Mouse (Mus musculus): Measurements from ENCODE around the gene Camkmt. TPM values are rescaled to one million over a fixed set of nuclear protein-coding genes. Genes with fewer than 3 reads are reported as not detected.

The Camkmt gene
- polyA plus RNA-seq, 1 experiment from 2014 or later, result 16.4 TPM

DNA sequence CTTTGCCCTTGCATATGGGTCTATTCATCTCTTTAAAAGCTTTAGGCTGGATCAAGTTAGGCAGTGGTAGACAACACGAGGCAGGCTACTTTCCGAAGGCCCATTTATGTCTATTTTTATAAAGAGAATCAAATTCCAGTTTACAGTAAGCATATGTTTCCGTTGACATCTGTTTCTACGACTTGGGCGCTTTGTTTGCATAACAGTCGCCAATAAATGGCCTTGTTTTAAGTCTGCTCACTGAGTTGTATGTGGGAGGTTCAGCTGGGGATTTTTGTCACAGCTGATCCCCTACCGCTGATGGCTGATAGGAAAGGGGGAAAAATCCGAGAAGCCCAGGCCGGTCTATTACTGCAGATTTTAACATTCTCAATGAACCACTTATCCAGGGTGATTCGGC, 285.2 kb downstream of the Camkmt start:
- Histone ChIP-seq H3K9me3 (ENCODE audit: control insufficient read depth, low read length) (no peaks in the 10 kb centered on the region), H3K4me2 (ENCODE audit: low read depth, low read length) (no peak overlapping the region), H3K27me3 (replicated peaks; ENCODE audit: control insufficient read depth, insufficient read depth, low read length) (no peaks in the 10 kb centered on the region), H3K27ac (ENCODE audit: low read length) (no peak overlapping the region), H3K4me1 (ENCODE audit: control insufficient read depth, insufficient read depth, low read length) (no peaks in the 10 kb centered on the region; the same call in 1 of the 2 replicates), H3K9ac (ENCODE audit: low read depth, low read length) (no peak overlapping the region), H3K36me3 (ENCODE audit: control insufficient read depth, insufficient read depth, low read length) (no peaks in the 10 kb centered on the region), H3K4me3 (ENCODE audit: low read length) (no peak overlapping the region)
- 47% methylated on average over 10 of the region's 10 CpGs for WGBS
- ATAC-seq, result no peak

DNA sequence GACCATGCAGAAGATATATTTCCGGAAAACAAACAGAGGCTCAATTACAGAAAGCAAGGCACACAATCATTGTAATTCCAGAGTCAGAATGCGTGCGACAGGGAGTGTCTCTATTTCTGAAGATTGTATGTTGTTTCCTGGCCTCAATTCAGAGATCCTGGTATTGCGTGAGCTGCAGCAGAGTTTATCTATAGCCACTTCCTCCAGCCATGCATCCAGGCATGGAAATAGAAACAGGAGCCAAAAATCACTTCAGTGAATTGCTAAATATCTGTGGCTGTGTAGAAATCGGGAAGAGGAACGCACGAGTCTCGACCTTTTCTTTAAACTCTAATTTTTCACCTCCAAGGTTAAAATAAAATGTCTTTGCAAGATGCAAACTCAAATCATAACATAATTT, 287.1 kb downstream of the Camkmt start:
- Histone ChIP-seq H3K4me3 (ENCODE audit: low read length) (no peak overlapping the region), H3K27ac (ENCODE audit: low read length) (no peak overlapping the region), H3K4me1 (ENCODE audit: control insufficient read depth, insufficient read depth, low read length) (no peaks in the 10 kb centered on the region; the same call in 1 of the 2 replicates), H3K9ac (ENCODE audit: low read depth, low read length) (no peak overlapping the region), H3K4me2 (ENCODE audit: low read depth, low read length) (no peak overlapping the region), H3K9me3 (ENCODE audit: control insufficient read depth, low read length) (no peaks in the 10 kb centered on the region), H3K36me3 (ENCODE audit: control insufficient read depth, insufficient read depth, low read length) (no peaks in the 10 kb centered on the region), H3K27me3 (replicated peaks; ENCODE audit: control insufficient read depth, insufficient read depth, low read length) (no peaks in the 10 kb centered on the region)
- ATAC-seq, result no peak
- 52% methylated on average over 8 of the region's 8 CpGs for WGBS

GRCm38 (mm10) chr17:85379101-85379500, 288.7 kb downstream of the Camkmt start:
- no peaks in the 10 kb centered on the region for H3K36me3 ChIP-seq (ENCODE audit: control insufficient read depth, insufficient read depth, low read length)
- H3K4me1 ChIP-seq (ENCODE audit: control insufficient read depth, insufficient read depth, low read length), result no peaks in the 10 kb centered on the region; the same call in 1 of the 2 replicates
- ATAC-seq, result no peak
- H3K9ac ChIP-seq (ENCODE audit: low read depth, low read length), result no peak overlapping the region
- H3K4me3 ChIP-seq (ENCODE audit: low read length), result no peak overlapping the region
- H3K27ac ChIP-seq (ENCODE audit: low read length), result no peak overlapping the region
- 92% methylated on average over 7 of the region's 7 CpGs for WGBS
- H3K4me2 ChIP-seq (ENCODE audit: low read depth, low read length), result no peak overlapping the region
- no peaks in the 10 kb centered on the region for H3K9me3 ChIP-seq (ENCODE audit: control insufficient read depth, low read length)
- H3K27me3 ChIP-seq (replicated peaks; ENCODE audit: control insufficient read depth, insufficient read depth, low read length), result no peaks in the 10 kb centered on the region

GRCm38 (mm10) chr17:85381578-85382223, 291.3 kb downstream of the Camkmt start:
- no peak for ATAC-seq
- H3K9me3 ChIP-seq (ENCODE audit: control insufficient read depth, low read length), result no peaks in the 10 kb centered on the region
- H3K4me3 ChIP-seq (ENCODE audit: low read length), result no peak overlapping the region
- H3K9ac ChIP-seq (ENCODE audit: low read depth, low read length), result no peak overlapping the region
- no peaks in the 10 kb centered on the region for H3K4me1 ChIP-seq (ENCODE audit: control insufficient read depth, insufficient read depth, low read length)
- H3K27me3 ChIP-seq (replicated peaks; ENCODE audit: control insufficient read depth, insufficient read depth, low read length), result no peaks in the 10 kb centered on the region
- no peaks in the 10 kb centered on the region for H3K36me3 ChIP-seq (ENCODE audit: control insufficient read depth, insufficient read depth, low read length)
- H3K27ac ChIP-seq (ENCODE audit: low read length), result no peak overlapping the region
- 73% methylated on average over 8 of the region's 8 CpGs for WGBS
- no peak overlapping the region for H3K4me2 ChIP-seq (ENCODE audit: low read depth, low read length)

- Histone ChIP-seq H3K9ac (ENCODE audit: low read depth, low read length) (no peak overlapping the region), H3K27ac (ENCODE audit: low read length) (no peak overlapping the region), H3K36me3 (ENCODE audit: control insufficient read depth, insufficient read depth, low read length) (no peaks in the 10 kb centered on the region), H3K4me3 (ENCODE audit: low read length) (no peak overlapping the region), H3K4me1 (ENCODE audit: control insufficient read depth, insufficient read depth, low read length) (no peaks in the 10 kb centered on the region), H3K27me3 (replicated peaks; ENCODE audit: control insufficient read depth, insufficient read depth, low read length) (no peaks in the 10 kb centered on the region), H3K4me2 (ENCODE audit: low read depth, low read length) (no peak overlapping the region), H3K9me3 (ENCODE audit: control insufficient read depth, low read length) (no peaks in the 10 kb centered on the region)
- WGBS, result 58% methylated on average over 4 of the region's 4 CpGs
- no peak for ATAC-seq
Observed at GRCm38 (mm10) chr17:85382344-85382743, 292.0 kb downstream of the Camkmt start.

GRCm38 (mm10) chr17:85382906-85383305, 292.6 kb downstream of the Camkmt start:
- no peak overlapping the region for H3K27ac ChIP-seq (ENCODE audit: low read length)
- no peak overlapping the region for H3K9ac ChIP-seq (ENCODE audit: low read depth, low read length)
- no peaks in the 10 kb centered on the region for H3K36me3 ChIP-seq (ENCODE audit: control insufficient read depth, insufficient read depth, low read length)
- no peak overlapping the region for H3K4me2 ChIP-seq (ENCODE audit: low read depth, low read length)
- ATAC-seq, result no peak
- H3K9me3 ChIP-seq (ENCODE audit: control insufficient read depth, low read length), result no peaks in the 10 kb centered on the region
- no peaks in the 10 kb centered on the region for H3K27me3 ChIP-seq (replicated peaks; ENCODE audit: control insufficient read depth, insufficient read depth, low read length)
- WGBS, result 85% methylated on average over 6 of the region's 6 CpGs
- no peaks in the 10 kb centered on the region for H3K4me1 ChIP-seq (ENCODE audit: control insufficient read depth, insufficient read depth, low read length)
- no peak overlapping the region for H3K4me3 ChIP-seq (ENCODE audit: low read length)

DNA sequence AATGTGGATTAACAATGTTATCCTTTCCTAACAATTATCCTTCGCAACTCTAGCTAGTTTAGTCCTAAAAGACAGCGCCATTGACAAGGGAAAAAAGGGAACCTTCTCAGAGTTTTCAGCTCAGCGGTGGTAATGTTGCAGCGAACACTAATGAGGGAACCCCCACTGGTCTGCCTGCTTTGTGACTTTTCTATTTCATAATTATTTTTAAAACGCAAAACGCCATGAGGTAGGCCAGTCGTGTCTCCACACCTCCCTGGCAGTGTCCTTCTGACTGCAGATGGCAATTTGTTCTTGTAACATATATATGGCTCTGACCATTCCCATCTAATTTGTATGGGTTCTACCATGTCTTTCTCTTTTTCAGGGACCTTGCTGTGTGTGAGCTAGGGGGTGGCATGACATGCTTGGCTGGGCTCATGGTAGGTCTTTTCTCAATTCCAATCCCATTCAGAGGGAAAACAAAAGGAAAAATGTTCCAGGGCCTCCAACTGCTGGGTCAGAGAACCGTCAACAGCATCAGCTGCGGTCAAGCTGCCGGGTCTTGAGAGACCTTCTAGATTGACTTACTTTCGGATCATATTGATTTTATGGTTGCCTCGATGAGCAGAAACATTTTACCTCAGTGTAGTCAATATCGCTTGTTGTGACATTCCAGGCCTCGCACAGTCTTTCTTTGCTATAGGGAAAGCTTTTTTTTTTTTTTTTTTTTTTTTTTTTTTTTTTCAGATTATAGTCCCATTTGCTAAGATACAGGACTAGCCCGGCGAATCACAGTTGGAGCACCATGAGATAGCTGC, 302.9 kb downstream of the Camkmt start:
- 81% methylated on average over 16 of the region's 16 CpGs for WGBS
- Histone ChIP-seq H3K27me3 (replicated peaks; ENCODE audit: control insufficient read depth, insufficient read depth, low read length) (no peaks in the 10 kb centered on the region), H3K36me3 (ENCODE audit: control insufficient read depth, insufficient read depth, low read length) (no peaks in the 10 kb centered on the region), H3K4me2 (ENCODE audit: low read depth, low read length) (no peak overlapping the region), H3K9ac (ENCODE audit: low read depth, low read length) (no peak overlapping the region), H3K4me1 (ENCODE audit: control insufficient read depth, insufficient read depth, low read length) (no peaks in the 10 kb centered on the region), H3K9me3 (ENCODE audit: control insufficient read depth, low read length) (no peaks in the 10 kb centered on the region), H3K4me3 (ENCODE audit: low read length) (no peak overlapping the region), H3K27ac (ENCODE audit: low read length) (no peak overlapping the region)
- ATAC-seq, result no peak

DNA sequence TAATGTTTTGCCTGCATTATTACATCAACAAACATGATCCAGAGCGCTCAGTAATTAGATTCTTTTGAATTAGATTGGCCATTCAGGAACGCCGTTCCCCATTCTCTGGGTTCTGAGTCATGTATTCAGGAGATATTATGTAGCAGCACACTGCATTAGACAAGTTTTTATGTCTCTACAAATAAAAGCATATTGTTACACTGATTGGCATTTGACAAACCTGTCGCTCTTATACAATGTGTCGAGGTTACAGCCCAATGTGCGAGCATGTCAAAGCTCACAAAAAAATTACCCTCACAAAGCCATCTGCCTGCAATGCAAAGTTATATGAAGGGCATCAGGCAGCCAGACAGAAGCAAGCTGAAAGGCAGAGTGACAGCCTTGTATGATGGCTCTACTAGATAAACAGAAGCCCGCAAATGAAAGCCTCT, 303.6 kb downstream of the Camkmt start:
- H3K36me3 ChIP-seq (ENCODE audit: control insufficient read depth, insufficient read depth, low read length), result no peaks in the 10 kb centered on the region
- H3K4me1 ChIP-seq (ENCODE audit: control insufficient read depth, insufficient read depth, low read length), result no peaks in the 10 kb centered on the region
- no peaks in the 10 kb centered on the region for H3K27me3 ChIP-seq (replicated peaks; ENCODE audit: control insufficient read depth, insufficient read depth, low read length)
- no peaks in the 10 kb centered on the region for H3K9me3 ChIP-seq (ENCODE audit: control insufficient read depth, low read length)
- no peak overlapping the region for H3K9ac ChIP-seq (ENCODE audit: low read depth, low read length)
- no peak overlapping the region for H3K27ac ChIP-seq (ENCODE audit: low read length)
- H3K4me2 ChIP-seq (ENCODE audit: low read depth, low read length), result no peak overlapping the region
- 78% methylated on average over 7 of the region's 7 CpGs for WGBS
- no peak for ATAC-seq
- no peak overlapping the region for H3K4me3 ChIP-seq (ENCODE audit: low read length)

DNA sequence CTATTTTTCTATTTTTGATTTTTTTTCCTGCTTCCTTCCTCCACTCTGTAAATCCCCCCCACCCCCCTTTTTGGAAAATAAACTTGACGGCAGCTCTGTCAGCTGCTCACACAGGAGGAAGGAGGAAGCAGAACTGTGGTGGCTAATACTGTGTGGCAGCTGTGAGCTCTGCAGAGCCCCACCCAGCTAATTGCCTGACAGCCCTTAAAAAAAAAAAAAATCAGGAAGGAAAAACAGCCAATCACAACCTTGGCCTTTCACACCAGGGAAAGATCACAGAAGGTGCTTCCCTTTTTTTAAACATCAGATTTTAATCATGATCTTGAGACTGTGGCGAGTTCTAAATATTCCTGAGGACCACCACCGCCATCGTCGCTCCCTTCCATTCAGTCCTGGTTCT, 305.1 kb downstream of the Camkmt start:
- WGBS, result 39% methylated on average over 5 of the region's 5 CpGs
- Histone ChIP-seq H3K4me1 (ENCODE audit: control insufficient read depth, insufficient read depth, low read length) (no peaks in the 10 kb centered on the region), H3K27me3 (replicated peaks; ENCODE audit: control insufficient read depth, insufficient read depth, low read length) (no peaks in the 10 kb centered on the region), H3K36me3 (ENCODE audit: control insufficient read depth, insufficient read depth, low read length) (no peaks in the 10 kb centered on the region), H3K9me3 (ENCODE audit: control insufficient read depth, low read length) (no peaks in the 10 kb centered on the region), H3K27ac (ENCODE audit: low read length) (no peak overlapping the region), H3K9ac (ENCODE audit: low read depth, low read length) (no peak overlapping the region; the same call in 1 of the 2 replicates), H3K4me3 (ENCODE audit: low read length) (no peak overlapping the region), H3K4me2 (ENCODE audit: low read depth, low read length) (peak overlapping the region; percentile 25; the same call in 1 of the 2 replicates)
- peak; percentile 92 for ATAC-seq

All from intestine, embryonic 16.5 days (tissue).